Mouse (Mus musculus) myocyte (in vitro differentiated cells): ENCODE measurements at regions not wholly inside any gene's neighbourhood (a gene's known extent, or its start where the extent isn't known, plus 50 kb on each side); places are given as distances from the start of the nearest gene placed in this dataset.

ENCODE experiments used
- CEBPB ChIP-seq: IDR thresholded peaks from 2 replicates; pipeline ENCODE4 v1.6.1; 2011; ENCODE audit warnings: mild to moderate bottlenecking, moderate library complexity; ENCODE audit not compliant: poor library complexity, insufficient read depth, severe bottlenecking
- E2F4 ChIP-seq: IDR thresholded peaks from one replicate; pipeline ENCODE4 v1.6.1; 2011; ENCODE audit warnings: mild to moderate bottlenecking, control low read depth, moderate library complexity; ENCODE audit not compliant: insufficient read depth
- MAX ChIP-seq: IDR thresholded peaks from one replicate; pipeline ENCODE4 v1.6.1; 2011; ENCODE audit warnings: low read depth, mild to moderate bottlenecking, control low read depth
- POLR2A ChIP-seq: IDR thresholded peaks from one replicate; pipeline ENCODE4 v1.6.1; 2011; ENCODE audit warnings: low read depth, mild to moderate bottlenecking, control low read depth, moderate library complexity; ENCODE audit not compliant: insufficient read length
- POLR2AphosphoS2 ChIP-seq: IDR thresholded peaks from one replicate; pipeline ENCODE4 v1.6.1; 2011; ENCODE audit warnings: low read depth, control low read depth; ENCODE audit not compliant: insufficient read length
- REST ChIP-seq: IDR thresholded peaks from one replicate; pipeline ENCODE4 v1.6.1; 2011; ENCODE audit warnings: mild to moderate bottlenecking, control low read depth, moderate library complexity; ENCODE audit not compliant: insufficient read depth, insufficient read length
- SRF ChIP-seq: IDR thresholded peaks from one replicate; pipeline ENCODE4 v1.6.1; 2011; ENCODE audit warnings: low read depth; ENCODE audit not compliant: control insufficient read depth, insufficient read length
- TCF3 ChIP-seq: IDR thresholded peaks from one replicate; pipeline ENCODE4 v1.6.1; 2011; ENCODE audit warnings: low read depth, control low read depth; ENCODE audit not compliant: insufficient read length
- USF1 ChIP-seq: IDR thresholded peaks from one replicate; pipeline ENCODE4 v1.6.1; 2011; ENCODE audit warnings: low read depth, mild to moderate bottlenecking, control low read depth, moderate library complexity

- TF ChIP-seq MAX (no peak), POLR2A (no peak), CEBPB (no peak), POLR2AphosphoS2 (no peak), TCF3 (no peak), E2F4 (no peak), SRF (no peak), USF1 (no peak), REST (no peak)
Measured at GRCm38 (mm10) chr1:89302368-89302951, 152.1 kb upstream of the Agap1 start.
